Mouse (Mus musculus) midbrain, embryonic 12.5 days (tissue): ENCODE measurements at regions not wholly inside any gene's neighbourhood (a gene's known extent, or its start where the extent isn't known, plus 50 kb on each side); places are given as distances from the start of the nearest gene placed in this dataset.
A peak's percentile ranks its signal among the peaks of the same experiment; 100 is the strongest.

Source experiments
- ATAC-seq: fragments of 200-750 bp; cut with Nextera tagmentation; 2 replicates; pipeline ENCODE4 v1.8.0; 2017; ENCODE audit warnings: low read depth, moderate TSS enrichment, moderate library complexity; ENCODE audit not compliant: low FRiP score
- H3K27ac ChIP-seq: fragments of 300-500 bp; sonication (generic); replicated peaks from 2 replicates; pipeline ENCODE4 v1.5.1; 2016; ENCODE audit warnings: mild to moderate bottlenecking
- H3K27me3 ChIP-seq: fragments of 300-500 bp; sonication (generic); 2 replicates; pipeline ENCODE4 v1.6.1; 2016; ENCODE audit warnings: mild to moderate bottlenecking
- H3K36me3 ChIP-seq: fragments of 300-500 bp; sonication (generic); 2 replicates; pipeline ENCODE4 v1.6.1; 2016
- H3K4me1 ChIP-seq: fragments of 300-500 bp; sonication (generic); 2 replicates; pipeline ENCODE4 v1.6.1; 2016
- H3K4me2 ChIP-seq: fragments of 300-500 bp; sonication (generic); replicated peaks from 2 replicates; pipeline ENCODE4 v1.6.1; 2016; ENCODE audit warnings: mild to moderate bottlenecking, moderate library complexity
- H3K4me3 ChIP-seq: fragments of 300-500 bp; sonication (generic); 2 replicates; pipeline ENCODE4 v1.5.1; 2016; ENCODE audit warnings: mild to moderate bottlenecking
- H3K9ac ChIP-seq: fragments of 300-500 bp; sonication (generic); replicated peaks from 2 replicates; pipeline ENCODE4 v1.6.1; 2016; ENCODE audit warnings: mild to moderate bottlenecking, moderate library complexity
- H3K9me3 ChIP-seq: fragments of 300-500 bp; sonication (generic); 2 replicates; pipeline ENCODE4 v1.6.1; 2016; ENCODE audit warnings: mild to moderate bottlenecking
- WGBS: fragments of 180-500 bp; shearing (Covaris S2); methylation state at CpG from one replicate; pipeline ENCODE4 v1.1.7; 2016; 5-methylcytosine and 5-hydroxymethylcytosine counted together

GRCm38 (mm10) chr1:105900158-105900557 is 90.0 kb upstream of the Zcchc2 start:
- no peak overlapping the region for H3K4me2 ChIP-seq
- H3K4me3 ChIP-seq: no peak overlapping the region
- H3K9ac ChIP-seq: no peak overlapping the region
- ATAC-seq: no peak
- H3K27me3 ChIP-seq: no peaks in the 10 kb centered on the region
- H3K9me3 ChIP-seq: no peaks in the 10 kb centered on the region
- no peak overlapping the region for H3K27ac ChIP-seq
- 71% methylated on average over 5 of the region's 5 CpGs for WGBS
- H3K4me1 ChIP-seq: no peaks in the 10 kb centered on the region
- H3K36me3 ChIP-seq: no peaks in the 10 kb centered on the region

DNA sequence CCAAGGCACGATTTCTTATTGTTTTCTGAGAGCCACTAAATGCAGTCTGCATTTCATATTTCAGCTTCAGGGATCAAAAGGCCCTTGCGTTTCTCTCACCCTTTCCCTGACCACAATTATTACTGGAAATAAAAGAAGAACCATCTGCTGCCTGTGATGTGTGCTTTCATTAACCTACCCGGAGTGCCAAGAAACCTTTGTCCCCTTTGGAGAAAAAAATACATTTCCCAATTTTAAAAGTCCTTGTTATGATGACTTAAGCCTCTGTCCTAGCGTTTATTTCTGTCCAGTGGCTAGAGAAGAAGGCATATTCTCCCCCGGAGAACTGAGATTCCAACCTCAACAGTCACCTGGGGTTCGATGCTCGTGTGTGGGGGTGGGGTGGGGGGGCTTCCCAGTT is 89.3 kb upstream of the Zcchc2 start:
- Histone ChIP-seq H3K9ac (no peak overlapping the region), H3K4me1 (no peaks in the 10 kb centered on the region), H3K4me3 (no peak overlapping the region), H3K9me3 (no peaks in the 10 kb centered on the region), H3K4me2 (no peak overlapping the region), H3K36me3 (no peaks in the 10 kb centered on the region), H3K27me3 (no peaks in the 10 kb centered on the region), H3K27ac (no peak overlapping the region)
- WGBS: 71% methylated on average over 7 of the region's 7 CpGs
- no peak for ATAC-seq

DNA sequence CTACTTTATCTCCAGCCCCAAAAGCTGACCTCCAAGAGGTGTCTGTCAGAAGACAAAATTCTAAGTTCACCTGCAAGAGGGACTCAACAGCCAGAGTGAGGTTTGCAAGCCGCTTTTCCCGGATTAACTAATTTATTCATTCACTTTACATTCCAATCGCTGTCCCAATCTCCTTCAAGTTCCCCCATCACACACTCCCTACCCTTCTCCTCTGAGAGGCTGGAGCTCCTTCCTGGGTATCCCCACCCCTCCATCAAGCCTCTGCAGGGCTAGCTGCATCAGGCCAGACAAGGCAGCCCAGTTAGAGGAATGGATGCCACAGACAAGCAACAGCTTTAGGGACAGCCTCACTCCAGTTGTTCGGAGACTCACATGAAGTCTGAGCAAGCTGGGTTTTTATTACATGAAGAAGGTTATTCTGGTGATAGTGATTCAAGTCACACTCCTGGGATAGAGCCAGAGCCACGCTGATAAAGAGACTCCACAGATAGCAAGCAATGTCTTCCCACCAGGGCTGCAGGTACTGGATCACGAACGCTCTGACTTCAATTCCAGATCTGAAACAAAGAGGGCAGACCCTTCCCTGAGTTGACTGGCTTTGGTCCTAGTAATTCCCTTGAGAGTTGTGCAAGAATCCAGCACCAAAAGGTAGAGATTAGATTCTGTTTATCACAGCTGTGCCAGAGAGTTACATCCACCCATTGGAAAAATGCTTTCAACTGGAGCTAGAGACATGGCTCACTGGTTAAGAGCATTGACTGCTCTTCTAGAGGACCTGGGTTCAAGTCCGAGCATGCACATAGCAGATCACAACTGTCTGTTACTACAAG is 86.7 kb upstream of the Zcchc2 start:
- H3K4me1 ChIP-seq: 0 out of 2 replicates have a peak, but pooled peaks cover 3% of the 10 kb centered on the region
- H3K36me3 ChIP-seq: no peaks in the 10 kb centered on the region
- H3K27ac ChIP-seq: no peak overlapping the region
- no peak for ATAC-seq
- H3K9ac ChIP-seq: no peak overlapping the region
- no peak overlapping the region for H3K4me2 ChIP-seq
- WGBS: 73% methylated on average over 8 of the region's 8 CpGs
- H3K27me3 ChIP-seq: no peaks in the 10 kb centered on the region
- H3K9me3 ChIP-seq: no peaks in the 10 kb centered on the region
- H3K4me3 ChIP-seq: no peak overlapping the region

DNA sequence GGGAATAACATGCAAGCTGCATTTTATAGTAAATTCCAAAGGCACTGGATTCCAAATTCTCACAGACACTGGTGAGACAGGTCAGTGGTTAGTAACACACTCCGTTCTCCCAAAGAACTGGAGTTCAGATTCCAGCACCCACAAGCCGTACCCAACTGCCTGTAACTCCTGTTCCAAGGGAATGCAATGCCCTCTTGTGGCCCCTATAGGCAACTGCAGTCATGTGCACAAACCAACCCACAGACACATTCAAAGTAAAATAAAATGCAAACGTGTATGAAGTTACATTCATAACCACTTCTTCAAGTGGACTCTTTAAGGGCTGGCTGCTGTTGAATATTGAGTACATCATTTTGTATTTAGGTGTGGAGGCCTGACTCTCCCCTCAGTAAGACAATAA is 85.5 kb upstream of the Zcchc2 start:
- 0 out of 2 replicates have a peak, but pooled peaks cover 3% of the 10 kb centered on the region for H3K4me1 ChIP-seq
- WGBS: 91% methylated on average over 3 of the region's 3 CpGs
- no peak overlapping the region for H3K4me3 ChIP-seq
- H3K4me2 ChIP-seq: no peak overlapping the region
- no peaks in the 10 kb centered on the region for H3K9me3 ChIP-seq
- no peak overlapping the region for H3K9ac ChIP-seq
- ATAC-seq: no peak
- H3K36me3 ChIP-seq: no peaks in the 10 kb centered on the region
- H3K27ac ChIP-seq: no peak overlapping the region
- H3K27me3 ChIP-seq: no peaks in the 10 kb centered on the region

DNA sequence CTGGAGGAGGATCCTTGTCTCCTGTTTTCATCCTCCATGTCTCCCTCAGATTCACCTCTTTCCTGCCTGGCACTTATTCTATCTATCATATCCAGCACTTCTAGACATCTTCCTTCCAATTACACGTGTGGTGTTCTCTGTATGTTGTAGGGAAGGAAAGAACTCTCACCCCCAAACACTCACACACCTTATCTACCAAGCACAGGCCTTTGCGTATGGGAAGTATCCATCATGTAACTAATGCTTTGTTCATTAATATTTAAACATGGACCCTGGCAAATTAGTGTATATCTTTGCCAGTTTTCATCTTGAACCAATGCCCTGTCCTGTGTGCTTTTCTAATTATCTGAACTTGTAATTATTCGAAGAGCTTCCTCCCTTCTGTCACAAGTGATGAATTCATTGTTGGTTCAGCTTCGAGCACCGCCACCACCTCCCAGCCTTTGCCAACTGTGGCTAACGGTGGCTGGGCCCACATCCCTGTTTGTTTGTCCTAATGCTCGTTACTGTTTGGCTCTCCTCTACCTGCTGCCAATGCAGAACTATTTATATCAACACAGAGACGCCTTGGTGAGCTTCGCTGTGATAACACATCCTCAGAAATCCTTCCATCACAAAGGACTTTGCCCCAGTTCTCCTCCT is 84.3 kb upstream of the Zcchc2 start:
- no peak for ATAC-seq
- Histone ChIP-seq H3K4me2 (no peak overlapping the region), H3K27ac (no peak overlapping the region), H3K36me3 (no peaks in the 10 kb centered on the region), H3K4me1 (0 out of 2 replicates have a peak, but pooled peaks cover 3% of the 10 kb centered on the region), H3K9ac (no peak overlapping the region), H3K4me3 (no peak overlapping the region), H3K27me3 (no peaks in the 10 kb centered on the region), H3K9me3 (no peaks in the 10 kb centered on the region)
- 80% methylated on average over 9 of the region's 9 CpGs for WGBS

- Histone ChIP-seq H3K4me2 (no peak overlapping the region), H3K9ac (no peak overlapping the region), H3K27me3 (no peaks in the 10 kb centered on the region), H3K36me3 (no peaks in the 10 kb centered on the region), H3K4me3 (no peak overlapping the region), H3K4me1 (0 out of 2 replicates have a peak, but pooled peaks cover 3% of the 10 kb centered on the region), H3K9me3 (no peaks in the 10 kb centered on the region), H3K27ac (no peak overlapping the region)
- no peak for ATAC-seq
- 86% methylated on average over 2 of the region's 2 CpGs for WGBS
Observed at GRCm38 (mm10) chr1:105906427-105906798, 83.8 kb upstream of the Zcchc2 start.

GRCm38 (mm10) chr1:105908029-105908876 is 82.0 kb upstream of the Zcchc2 start:
- Histone ChIP-seq H3K4me2 (no peak overlapping the region), H3K9me3 (no peaks in the 10 kb centered on the region), H3K4me1 (0 out of 2 replicates have a peak, but pooled peaks cover 3% of the 10 kb centered on the region), H3K36me3 (no peaks in the 10 kb centered on the region), H3K27me3 (no peaks in the 10 kb centered on the region), H3K4me3 (no peak overlapping the region), H3K27ac (no peak overlapping the region), H3K9ac (no peak overlapping the region)
- WGBS: 55% methylated on average over 15 of the region's 15 CpGs
- peak; percentile 52 for ATAC-seq

DNA sequence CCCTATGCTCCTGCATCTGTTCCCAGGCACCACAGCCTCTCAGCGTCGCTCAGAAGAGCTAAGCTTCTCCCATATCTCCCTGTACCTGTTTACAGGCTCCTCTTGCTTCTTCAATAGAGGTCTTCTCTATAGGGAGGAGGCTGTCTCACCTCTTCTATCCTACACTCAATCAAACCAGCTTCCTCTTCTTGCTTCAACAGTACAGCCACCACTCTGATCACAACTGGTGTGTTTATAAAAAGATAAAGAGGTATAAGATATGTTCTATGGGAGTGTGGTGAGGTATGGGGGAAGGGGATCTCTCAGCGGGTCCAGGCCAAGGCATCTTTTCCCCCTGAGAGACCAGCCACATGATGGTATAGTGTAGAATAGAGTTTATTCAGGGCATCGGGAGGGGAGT is 81.1 kb upstream of the Zcchc2 start:
- ATAC-seq: no peak
- Histone ChIP-seq H3K27me3 (no peaks in the 10 kb centered on the region), H3K4me3 (no peak overlapping the region), H3K4me1 (0 out of 2 replicates have a peak, but pooled peaks cover 3% of the 10 kb centered on the region), H3K27ac (no peak overlapping the region), H3K36me3 (no peaks in the 10 kb centered on the region), H3K9ac (no peak overlapping the region), H3K4me2 (no peak overlapping the region), H3K9me3 (no peaks in the 10 kb centered on the region)
- 73% methylated on average over 4 of the region's 4 CpGs for WGBS

DNA sequence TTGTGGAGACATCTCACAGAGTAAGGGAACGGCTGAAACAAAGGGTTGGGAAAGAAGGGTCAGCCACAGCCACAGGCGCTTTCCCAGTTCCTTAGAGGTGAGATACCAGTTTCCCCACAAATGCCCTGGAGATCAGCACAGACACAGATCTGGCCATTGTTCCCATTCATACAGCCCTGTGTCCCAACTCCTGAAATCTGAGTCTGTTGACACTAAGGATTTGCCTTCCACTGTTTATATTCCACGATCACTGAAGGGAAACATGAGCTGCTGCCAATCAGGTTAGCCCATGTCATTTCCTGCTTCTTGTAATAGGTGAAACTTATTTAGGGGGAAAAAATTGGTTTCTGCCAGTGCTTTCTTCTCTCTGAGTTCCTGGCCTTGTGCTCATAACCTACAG is 78.5 kb upstream of the Zcchc2 start:
- no peak overlapping the region for H3K9ac ChIP-seq
- no peaks in the 10 kb centered on the region for H3K9me3 ChIP-seq
- no peak overlapping the region for H3K4me2 ChIP-seq
- H3K4me3 ChIP-seq: no peak overlapping the region
- ATAC-seq: no peak
- no peak overlapping the region for H3K27ac ChIP-seq
- no peaks in the 10 kb centered on the region for H3K27me3 ChIP-seq
- WGBS: 22% methylated on average over 3 of the region's 3 CpGs
- 0 out of 2 replicates have a peak, but pooled peaks cover 3% of the 10 kb centered on the region for H3K4me1 ChIP-seq
- no peaks in the 10 kb centered on the region for H3K36me3 ChIP-seq

- WGBS: 88% methylated on average over 4 of the region's 4 CpGs
Observed at GRCm38 (mm10) chr1:105921842-105922241, 68.4 kb upstream of the Zcchc2 start.

GRCm38 (mm10) chr1:105922586-105922985 is 67.6 kb upstream of the Zcchc2 start:
- no peak overlapping the region for H3K27ac ChIP-seq
- no peak overlapping the region for H3K4me2 ChIP-seq
- H3K9me3 ChIP-seq: no peaks in the 10 kb centered on the region
- ATAC-seq: no peak
- no peak overlapping the region for H3K4me3 ChIP-seq
- no peaks in the 10 kb centered on the region for H3K27me3 ChIP-seq
- no peak overlapping the region for H3K9ac ChIP-seq
- H3K4me1 ChIP-seq: no peaks in the 10 kb centered on the region
- no peaks in the 10 kb centered on the region for H3K36me3 ChIP-seq

More at GRCm38 (mm10) chr1:105921842-105922241, 68.4 kb upstream of the Zcchc2 start:
- no peak for ATAC-seq
- Histone ChIP-seq H3K9ac (no peak overlapping the region), H3K4me2 (no peak overlapping the region), H3K27me3 (no peaks in the 10 kb centered on the region), H3K4me1 (no peaks in the 10 kb centered on the region), H3K9me3 (no peaks in the 10 kb centered on the region), H3K36me3 (no peaks in the 10 kb centered on the region), H3K27ac (no peak overlapping the region), H3K4me3 (no peak overlapping the region)

DNA sequence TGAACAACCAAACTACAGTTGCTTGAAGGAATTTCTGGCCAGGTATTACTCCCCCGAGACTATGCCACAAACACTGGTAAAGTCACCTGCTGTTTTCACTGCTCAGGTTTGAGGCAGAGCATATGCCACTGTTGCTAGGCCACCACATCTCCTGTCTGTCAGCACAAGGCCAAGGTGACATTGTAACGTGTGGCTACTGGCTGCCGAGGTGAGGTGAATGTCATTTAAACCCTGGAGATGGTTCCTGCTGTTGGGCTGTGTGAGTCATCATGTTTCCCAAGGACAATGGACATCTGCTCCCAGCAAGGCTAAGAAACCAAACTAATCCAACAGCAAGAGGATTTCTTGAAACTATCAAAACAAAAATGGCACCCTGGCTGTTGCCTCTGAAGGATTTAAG is 67.2 kb upstream of the Zcchc2 start:
- no peak overlapping the region for H3K4me2 ChIP-seq
- no peaks in the 10 kb centered on the region for H3K27me3 ChIP-seq
- no peak overlapping the region for H3K27ac ChIP-seq
- no peak overlapping the region for H3K9ac ChIP-seq
- H3K4me3 ChIP-seq: no peak overlapping the region
- ATAC-seq: no peak
- H3K4me1 ChIP-seq: no peaks in the 10 kb centered on the region
- no peaks in the 10 kb centered on the region for H3K36me3 ChIP-seq
- no peaks in the 10 kb centered on the region for H3K9me3 ChIP-seq
- 81% methylated on average over 3 of the region's 3 CpGs for WGBS
